Mouse (Mus musculus): ENCODE data around the gene Rnf187.

DNA sequence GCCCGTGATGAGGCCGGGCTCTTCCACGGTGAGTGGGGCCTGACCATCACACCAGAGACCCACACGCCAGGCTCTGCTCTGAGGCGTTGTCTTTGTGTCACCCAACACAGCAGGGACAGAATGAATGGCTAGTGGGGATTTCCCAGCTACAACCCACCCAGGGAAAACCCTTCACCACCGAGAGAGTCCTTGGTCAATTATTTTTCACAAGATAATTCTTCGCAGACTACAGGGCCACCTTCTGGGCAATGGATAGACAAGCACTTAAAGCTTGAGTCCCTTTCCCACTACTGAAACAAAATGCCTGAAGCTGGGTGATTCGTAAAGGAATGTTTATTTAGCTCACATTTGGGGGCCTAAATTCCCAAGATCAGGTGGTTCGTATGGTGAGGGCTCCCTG lies 16.3 kb downstream of the Rnf187 start:
- no peak for TF ChIP-seq CTCF (IDR thresholded peaks at IDR 0.05; ENCODE audit: borderline replicate concordance, insufficient read depth, low read depth, low read length)
- no peak for TF ChIP-seq POLR2A (IDR thresholded peaks at IDR 0.05; ENCODE audit: borderline replicate concordance, insufficient read depth, low read length)
